Mouse (Mus musculus): Measurements from ENCODE around the gene Jph2. TPM values are rescaled to one million over a fixed set of nuclear protein-coding genes. Genes with fewer than 3 reads are reported as not detected.

The Jph2 gene
- polyA plus RNA-seq, 1 experiment from 2014 or later: 0.30 TPM

GRCm38 (mm10) chr2:163346497-163346896, 51.3 kb downstream of the Jph2 start:
- Histone ChIP-seq H3K9me3 (replicated peaks; ENCODE audit: control insufficient read depth, low read length) (no peaks in the 10 kb centered on the region), H3K4me3 (ENCODE audit: low read depth, low read length) (no peak overlapping the region), H3K4me2 (ENCODE audit: low read depth, low read length) (no peak overlapping the region), H3K4me1 (ENCODE audit: control insufficient read depth, low read depth, low read length) (peaks cover 8% of the 10 kb centered on the region), H3K27ac (ENCODE audit: low read length) (no peak overlapping the region), H3K36me3 (ENCODE audit: control insufficient read depth, insufficient read depth) (no peaks in the 10 kb centered on the region), H3K9ac (ENCODE audit: low read depth, low read length) (no peak overlapping the region), H3K27me3 (ENCODE audit: control insufficient read depth, insufficient read depth, low read depth, low read length) (no peaks in the 10 kb centered on the region)
- WGBS (ENCODE audit: insufficient replicate concordance): 65% methylated on average over 11 of the region's 11 CpGs
- no peak for ATAC-seq (ENCODE audit: low read depth)

GRCm38 (mm10) chr2:163344976-163345660, 52.7 kb downstream of the Jph2 start:
- H3K9me3 ChIP-seq (replicated peaks; ENCODE audit: control insufficient read depth, low read length): no peaks in the 10 kb centered on the region
- peaks cover 7% of the 10 kb centered on the region for H3K27me3 ChIP-seq (ENCODE audit: control insufficient read depth, insufficient read depth, low read depth, low read length)
- no peak overlapping the region for H3K27ac ChIP-seq (ENCODE audit: low read length)
- no peak overlapping the region for H3K9ac ChIP-seq (ENCODE audit: low read depth, low read length)
- no peak for ATAC-seq (ENCODE audit: low read depth)
- H3K4me2 ChIP-seq (ENCODE audit: low read depth, low read length): no peak overlapping the region
- WGBS (ENCODE audit: insufficient replicate concordance): 64% methylated on average over 13 of the region's 13 CpGs
- no peaks in the 10 kb centered on the region for H3K36me3 ChIP-seq (ENCODE audit: control insufficient read depth, insufficient read depth)
- H3K4me3 ChIP-seq (ENCODE audit: low read depth, low read length): no peak overlapping the region
- H3K4me1 ChIP-seq (ENCODE audit: control insufficient read depth, low read depth, low read length): peaks cover 5% of the 10 kb centered on the region

- Histone ChIP-seq H3K4me3 (ENCODE audit: low read depth, low read length) (no peak overlapping the region), H3K9me3 (replicated peaks; ENCODE audit: control insufficient read depth, low read length) (no peaks in the 10 kb centered on the region), H3K27ac (ENCODE audit: low read length) (no peak overlapping the region), H3K9ac (ENCODE audit: low read depth, low read length) (no peak overlapping the region), H3K27me3 (ENCODE audit: control insufficient read depth, insufficient read depth, low read depth, low read length) (peaks cover 21% of the 10 kb centered on the region), H3K4me1 (ENCODE audit: control insufficient read depth, low read depth, low read length) (no peaks in the 10 kb centered on the region), H3K4me2 (ENCODE audit: low read depth, low read length) (no peak overlapping the region), H3K36me3 (ENCODE audit: control insufficient read depth, insufficient read depth) (no peaks in the 10 kb centered on the region)
- 71% methylated on average over 4 of the region's 4 CpGs for WGBS (ENCODE audit: insufficient replicate concordance)
- no peak for ATAC-seq (ENCODE audit: low read depth)
Observed at GRCm38 (mm10) chr2:163343671-163344070, 54.1 kb downstream of the Jph2 start.

- Histone ChIP-seq H3K4me2 (ENCODE audit: low read depth, low read length) (no peak overlapping the region), H3K27me3 (ENCODE audit: control insufficient read depth, insufficient read depth, low read depth, low read length) (peaks cover 39% of the 10 kb centered on the region), H3K27ac (ENCODE audit: low read length) (no peak overlapping the region), H3K9ac (ENCODE audit: low read depth, low read length) (no peak overlapping the region), H3K36me3 (ENCODE audit: control insufficient read depth, insufficient read depth) (no peaks in the 10 kb centered on the region), H3K4me3 (ENCODE audit: low read depth, low read length) (no peak overlapping the region), H3K4me1 (ENCODE audit: control insufficient read depth, low read depth, low read length) (no peaks in the 10 kb centered on the region), H3K9me3 (replicated peaks; ENCODE audit: control insufficient read depth, low read length) (no peaks in the 10 kb centered on the region)
- 25% methylated on average over 9 of the region's 9 CpGs for WGBS (ENCODE audit: insufficient replicate concordance)
- ATAC-seq (ENCODE audit: low read depth): peak; percentile 56; the same call in 1 of the 2 replicates
Observed at GRCm38 (mm10) chr2:163340263-163340662, 57.5 kb downstream of the Jph2 start.

GRCm38 (mm10) chr2:163332368-163333055, 65.3 kb downstream of the Jph2 start:
- Histone ChIP-seq H3K4me2 (ENCODE audit: low read depth, low read length) (no peak overlapping the region), H3K9ac (ENCODE audit: low read depth, low read length) (no peak overlapping the region), H3K36me3 (ENCODE audit: control insufficient read depth, insufficient read depth) (no peaks in the 10 kb centered on the region), H3K27ac (ENCODE audit: low read length) (no peak overlapping the region), H3K4me1 (ENCODE audit: control insufficient read depth, low read depth, low read length) (no peaks in the 10 kb centered on the region), H3K9me3 (replicated peaks; ENCODE audit: control insufficient read depth, low read length) (no peaks in the 10 kb centered on the region), H3K4me3 (ENCODE audit: low read depth, low read length) (no peak overlapping the region), H3K27me3 (ENCODE audit: control insufficient read depth, insufficient read depth, low read depth, low read length) (peaks cover 6% of the 10 kb centered on the region)
- 58% methylated on average over 13 of the region's 13 CpGs for WGBS (ENCODE audit: insufficient replicate concordance)
- ATAC-seq (ENCODE audit: low read depth): no peak

- no peak overlapping the region for H3K4me3 ChIP-seq (ENCODE audit: low read depth, low read length)
- no peak overlapping the region for H3K4me2 ChIP-seq (ENCODE audit: low read depth, low read length)
- H3K27ac ChIP-seq (ENCODE audit: low read length): no peak overlapping the region
- H3K9me3 ChIP-seq (replicated peaks; ENCODE audit: control insufficient read depth, low read length): no peaks in the 10 kb centered on the region
- H3K9ac ChIP-seq (ENCODE audit: low read depth, low read length): no peak overlapping the region
- no peaks in the 10 kb centered on the region; the same call in 1 of the 2 replicates for H3K27me3 ChIP-seq (ENCODE audit: control insufficient read depth, insufficient read depth, low read depth, low read length)
- no peak for ATAC-seq (ENCODE audit: low read depth)
- no peaks in the 10 kb centered on the region for H3K36me3 ChIP-seq (ENCODE audit: control insufficient read depth, insufficient read depth)
- 56% methylated on average over 6 of the region's 6 CpGs for WGBS (ENCODE audit: insufficient replicate concordance)
- no peaks in the 10 kb centered on the region for H3K4me1 ChIP-seq (ENCODE audit: control insufficient read depth, low read depth, low read length)
Observed at GRCm38 (mm10) chr2:163331423-163331822, 66.4 kb downstream of the Jph2 start.

GRCm38 (mm10) chr2:163330742-163331141, 67.1 kb downstream of the Jph2 start:
- H3K4me1 ChIP-seq (ENCODE audit: control insufficient read depth, low read depth, low read length): no peaks in the 10 kb centered on the region
- no peaks in the 10 kb centered on the region for H3K9me3 ChIP-seq (replicated peaks; ENCODE audit: control insufficient read depth, low read length)
- no peaks in the 10 kb centered on the region for H3K27me3 ChIP-seq (ENCODE audit: control insufficient read depth, insufficient read depth, low read depth, low read length)
- no peak for ATAC-seq (ENCODE audit: low read depth)
- H3K36me3 ChIP-seq (ENCODE audit: control insufficient read depth, insufficient read depth): no peaks in the 10 kb centered on the region
- no peak overlapping the region for H3K4me3 ChIP-seq (ENCODE audit: low read depth, low read length)
- H3K27ac ChIP-seq (ENCODE audit: low read length): no peak overlapping the region
- WGBS (ENCODE audit: insufficient replicate concordance): 17% methylated on average over 7 of the region's 7 CpGs
- no peak overlapping the region for H3K4me2 ChIP-seq (ENCODE audit: low read depth, low read length)
- H3K9ac ChIP-seq (ENCODE audit: low read depth, low read length): no peak overlapping the region

- H3K36me3 ChIP-seq (ENCODE audit: control insufficient read depth, insufficient read depth): no peaks in the 10 kb centered on the region
- 16% methylated on average over 1 of the region's 1 CpGs for whole genome bisulfite sequencing (ENCODE audit: insufficient replicate concordance)
- ATAC-seq (ENCODE audit: low read depth): no peak
- no peaks in the 10 kb centered on the region for H3K9me3 ChIP-seq (replicated peaks; ENCODE audit: control insufficient read depth, low read length)
- H3K4me1 ChIP-seq (ENCODE audit: control insufficient read depth, low read depth, low read length): no peaks in the 10 kb centered on the region
- no peak overlapping the region for H3K9ac ChIP-seq (ENCODE audit: low read depth, low read length)
- H3K4me2 ChIP-seq (ENCODE audit: low read depth, low read length): no peak overlapping the region
- H3K27me3 ChIP-seq (ENCODE audit: control insufficient read depth, insufficient read depth, low read depth, low read length): no peaks in the 10 kb centered on the region; the same call in 1 of the 2 replicates
- H3K4me3 ChIP-seq (ENCODE audit: low read depth, low read length): no peak overlapping the region
- H3K27ac ChIP-seq (ENCODE audit: low read length): no peak overlapping the region
Observed at GRCm38 (mm10) chr2:163323163-163323562, 74.6 kb downstream of the Jph2 start.

- no peak overlapping the region for H3K27ac ChIP-seq (ENCODE audit: low read length)
- H3K4me2 ChIP-seq (ENCODE audit: low read depth, low read length): no peak overlapping the region
- no peak overlapping the region for H3K4me3 ChIP-seq (ENCODE audit: low read depth, low read length)
- H3K4me1 ChIP-seq (ENCODE audit: control insufficient read depth, low read depth, low read length): no peaks in the 10 kb centered on the region
- H3K27me3 ChIP-seq (ENCODE audit: control insufficient read depth, insufficient read depth, low read depth, low read length): no peaks in the 10 kb centered on the region; the same call in 1 of the 2 replicates
- H3K9ac ChIP-seq (ENCODE audit: low read depth, low read length): no peak overlapping the region
- no peaks in the 10 kb centered on the region for H3K36me3 ChIP-seq (ENCODE audit: control insufficient read depth, insufficient read depth)
- ATAC-seq (ENCODE audit: low read depth): no peak
- WGBS (ENCODE audit: insufficient replicate concordance): 70% methylated on average over 3 of the region's 3 CpGs
- H3K9me3 ChIP-seq (replicated peaks; ENCODE audit: control insufficient read depth, low read length): no peaks in the 10 kb centered on the region
Observed at GRCm38 (mm10) chr2:163318777-163319176, 79.0 kb downstream of the Jph2 start.

All from liver, embryonic 16.5 days (tissue).